Mouse (Mus musculus) c-Kit-positive CD71-positive TER-119-positive erythroid progenitor cells, embryonic 14.5 days (primary cell): Measurements from ENCODE around the gene Ttll13.

Experiments
- DNase-seq: peaks from one replicate; pipeline ENCODE4 v3.0.0-alpha.2; 2013; ENCODE audit warnings: low spot score

Gene Ttll13

DNA sequence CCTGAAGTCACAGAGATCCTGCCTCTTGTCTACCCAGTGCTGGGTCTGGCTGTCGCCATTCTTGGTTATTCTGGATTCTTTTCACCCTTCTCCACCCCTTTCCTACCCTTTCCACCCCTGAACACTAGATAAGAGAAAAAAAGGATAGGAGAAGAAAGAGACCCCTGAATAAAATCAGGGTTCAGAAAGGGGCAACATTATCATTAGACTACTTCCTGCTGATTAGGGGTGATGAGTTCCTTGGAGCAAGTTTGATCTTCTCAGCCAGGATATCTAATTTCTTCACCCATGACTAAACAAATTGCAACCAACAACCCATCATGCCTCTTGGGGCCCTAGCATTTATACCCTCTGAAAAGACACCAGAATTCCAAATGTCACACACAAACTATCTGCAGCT is 21.6 kb downstream of the Ttll13 start:
- no peak for DNase-seq

DNA sequence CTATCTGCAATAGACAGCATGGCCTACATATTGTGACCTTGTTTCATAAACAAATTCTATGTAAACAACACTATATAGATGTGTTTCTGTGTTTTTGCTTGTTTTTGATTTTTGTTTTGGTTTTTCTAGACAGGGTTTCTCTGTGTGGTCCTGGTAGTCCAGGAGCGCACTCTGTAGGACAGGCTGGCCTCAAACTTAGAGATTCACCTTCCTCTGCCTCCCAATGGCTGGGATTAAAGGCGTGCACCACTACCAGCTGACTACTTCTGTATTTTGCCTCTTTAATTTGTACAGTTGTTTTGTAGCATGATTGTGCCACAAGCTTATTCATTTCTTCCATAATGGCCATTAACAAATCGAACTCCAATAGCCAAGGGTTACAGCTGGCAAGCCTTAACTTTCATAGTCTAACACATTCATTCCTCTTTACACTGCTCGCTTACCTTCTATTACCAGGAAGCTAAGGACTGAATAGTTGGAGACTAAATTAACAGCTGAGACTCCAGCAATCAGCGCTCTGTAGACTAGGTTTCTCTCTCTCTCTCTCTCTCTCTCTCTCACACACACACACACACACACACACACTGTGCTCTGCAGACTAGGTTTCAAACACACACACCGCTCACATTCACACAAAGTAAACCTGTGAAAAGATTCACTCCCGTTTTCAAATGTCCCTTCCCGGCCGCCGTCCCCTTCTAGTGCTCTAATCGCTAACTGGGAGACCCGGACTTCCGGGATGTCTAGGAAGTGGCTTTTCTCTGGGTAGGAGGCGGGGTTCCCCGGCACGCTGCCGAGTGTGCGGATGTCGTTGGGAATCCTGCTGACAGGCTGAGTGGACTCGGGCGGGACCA is 22.9 kb downstream of the Ttll13 start, which contains the start of gene Vps33b:
Gene Vps33b (plus strand): TSS at position 753 of the 854 bp plus-strand sequence.
- peak; percentile 94 for DNase-seq

DNA sequence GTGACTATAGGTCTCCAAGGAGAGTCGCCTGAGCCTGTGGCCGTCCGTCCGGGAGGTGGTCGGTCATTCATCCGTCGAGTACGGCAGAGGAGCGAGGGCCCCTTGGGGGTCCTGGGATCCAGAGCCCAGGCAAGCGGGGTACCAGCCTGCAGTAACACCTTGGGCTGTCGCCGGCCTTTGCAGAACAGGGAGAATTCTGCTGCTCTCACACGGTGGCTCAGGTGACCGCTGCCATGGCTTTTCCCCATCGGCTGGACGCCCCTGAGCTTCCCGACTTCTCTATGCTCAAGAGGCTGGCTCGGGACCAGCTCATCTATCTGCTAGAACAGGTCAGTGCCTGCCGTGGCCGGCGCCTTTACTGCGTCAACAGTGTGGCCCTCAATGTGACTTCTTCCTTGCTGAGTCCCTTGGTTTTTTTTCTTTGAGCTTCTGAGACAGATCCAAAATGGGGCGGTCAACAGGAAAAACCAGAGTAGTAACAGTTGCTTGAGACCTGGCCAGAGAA is 23.6 kb downstream of the Ttll13 start:
- DNase-seq = no peak

DNA sequence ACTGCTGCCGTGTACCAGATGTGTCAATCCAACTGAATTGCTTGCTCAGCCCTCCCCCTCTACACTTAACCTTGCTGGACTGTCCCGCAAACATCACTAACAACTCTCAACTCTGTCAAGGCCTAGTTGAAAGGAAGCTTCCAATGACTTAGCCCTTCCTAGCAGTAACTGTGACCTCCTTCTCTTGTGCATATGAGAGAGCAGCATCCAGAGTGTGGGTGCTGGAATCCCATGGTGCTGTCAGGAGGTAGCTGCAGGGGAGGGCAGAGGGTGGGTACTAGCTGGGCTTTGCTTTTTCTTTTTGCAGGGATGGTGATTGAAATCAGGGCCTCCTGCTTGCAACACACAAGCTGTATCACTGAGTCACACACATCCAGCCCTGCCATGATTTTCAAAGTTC is 27.3 kb downstream of the Ttll13 start:
- no peak for DNase-seq

DNA sequence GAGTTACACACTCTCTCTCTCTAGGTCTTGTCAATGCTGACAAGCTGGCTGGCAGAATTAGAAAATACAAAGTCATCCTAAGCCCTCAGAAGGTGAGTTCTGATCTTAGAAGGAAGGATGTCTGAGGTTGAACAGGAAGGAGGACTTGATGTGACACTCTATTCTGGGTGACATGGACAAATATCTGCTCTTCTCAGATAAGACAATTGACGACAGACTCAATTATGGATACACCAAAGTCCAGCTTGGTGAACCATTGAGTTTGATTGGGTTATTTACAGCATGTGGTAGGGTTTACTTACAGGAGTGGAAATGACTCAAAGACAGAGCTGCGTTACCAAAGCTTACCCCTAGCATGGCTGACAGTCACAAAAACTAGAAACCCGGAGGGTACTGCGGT is 30.2 kb downstream of the Ttll13 start:
- no peak for DNase-seq

DNA sequence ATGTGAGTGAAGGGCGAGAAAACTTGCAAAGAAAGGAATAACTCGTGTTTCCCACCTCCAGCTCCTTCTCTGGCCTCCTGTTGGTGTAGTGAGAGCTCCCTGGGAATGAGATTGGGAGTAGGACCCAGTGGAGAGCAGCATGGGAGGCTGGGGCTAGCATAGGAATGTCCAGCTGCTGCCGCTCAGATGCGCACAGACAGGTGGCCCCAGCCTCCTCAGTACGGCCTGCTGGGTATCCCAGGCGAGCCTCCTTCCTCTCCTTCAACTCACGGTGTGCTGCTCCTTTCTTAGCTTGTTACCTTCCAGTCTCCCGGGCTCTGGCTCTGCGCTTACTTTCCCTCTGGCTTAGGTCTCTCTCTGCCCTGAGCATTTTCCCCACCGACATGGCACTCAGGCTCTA is 33.9 kb downstream of the Ttll13 start:
- no peak for DNase-seq

DNA sequence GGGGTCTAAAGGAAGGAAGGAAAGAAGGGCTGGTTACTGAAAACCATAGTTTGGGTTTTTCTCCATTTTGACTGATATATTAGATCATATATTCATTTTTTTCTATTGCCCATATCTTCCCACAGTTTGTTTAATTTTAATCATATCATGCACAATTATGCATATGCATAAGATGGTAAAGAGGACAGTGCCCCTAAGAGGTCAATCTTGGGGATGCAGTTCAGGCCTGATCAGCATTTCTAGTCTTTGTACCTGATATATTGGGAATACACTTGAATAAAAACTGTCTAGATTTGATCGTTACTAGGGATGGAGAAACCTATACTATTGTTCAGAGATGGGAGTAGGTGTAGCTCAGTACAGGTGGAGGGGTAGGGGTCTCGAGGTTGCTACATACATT is 34.8 kb downstream of the Ttll13 start:
- no peak for DNase-seq

DNA sequence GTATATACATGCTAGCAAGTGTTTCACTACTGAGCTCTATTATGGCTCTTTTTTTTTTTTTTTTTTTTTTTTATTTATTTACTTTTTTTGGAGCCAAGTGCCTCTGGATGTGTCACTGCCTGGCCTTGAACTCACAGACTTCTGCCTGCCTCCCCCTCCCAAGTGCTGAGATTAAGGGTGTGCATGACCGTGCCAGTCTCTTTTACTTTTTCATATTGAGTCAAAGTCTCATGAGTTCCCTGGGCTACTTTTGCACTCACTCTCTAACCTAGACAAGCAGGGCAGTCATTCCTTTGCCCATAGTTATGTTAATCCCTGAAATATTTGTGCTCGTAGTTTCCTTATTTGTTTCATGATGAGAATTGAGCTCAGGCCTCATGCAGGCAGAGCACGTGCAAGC is 35.5 kb downstream of the Ttll13 start:
- DNase-seq = no peak

DNA sequence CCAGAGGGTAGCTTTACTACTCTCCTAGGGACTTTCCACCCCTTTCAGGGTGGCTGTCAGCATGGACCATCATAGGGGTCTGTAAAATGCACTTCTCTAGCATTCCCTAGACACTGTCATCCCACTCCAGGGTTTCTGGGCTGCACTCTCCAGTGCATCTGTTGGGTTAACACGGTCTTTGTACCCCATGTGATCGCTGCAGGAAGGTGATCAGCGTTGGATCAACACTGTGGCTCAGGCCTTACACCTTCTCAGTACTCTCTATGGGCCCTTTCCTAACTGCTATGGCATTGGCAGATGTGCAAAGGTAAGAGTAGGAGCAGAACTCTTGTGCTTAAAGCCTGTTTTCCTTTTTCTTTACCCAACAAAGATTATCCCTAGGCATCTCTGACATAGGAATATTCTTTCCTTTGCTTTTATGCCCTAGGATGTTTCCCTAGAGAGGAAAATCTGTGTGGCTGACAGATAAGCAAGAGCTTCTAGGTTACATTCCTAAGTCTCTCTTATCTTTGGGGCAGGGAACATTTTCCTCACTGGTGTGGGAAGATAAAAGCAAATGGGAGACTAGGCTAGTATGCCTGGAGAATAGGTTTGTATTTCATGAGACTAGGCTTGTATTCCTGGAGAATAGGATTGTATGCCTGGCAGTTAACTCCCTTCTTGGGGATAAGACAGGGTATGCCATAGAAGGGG is 37.2 kb downstream of the Ttll13 start:
- peak; percentile 26 for DNase-seq

DNA sequence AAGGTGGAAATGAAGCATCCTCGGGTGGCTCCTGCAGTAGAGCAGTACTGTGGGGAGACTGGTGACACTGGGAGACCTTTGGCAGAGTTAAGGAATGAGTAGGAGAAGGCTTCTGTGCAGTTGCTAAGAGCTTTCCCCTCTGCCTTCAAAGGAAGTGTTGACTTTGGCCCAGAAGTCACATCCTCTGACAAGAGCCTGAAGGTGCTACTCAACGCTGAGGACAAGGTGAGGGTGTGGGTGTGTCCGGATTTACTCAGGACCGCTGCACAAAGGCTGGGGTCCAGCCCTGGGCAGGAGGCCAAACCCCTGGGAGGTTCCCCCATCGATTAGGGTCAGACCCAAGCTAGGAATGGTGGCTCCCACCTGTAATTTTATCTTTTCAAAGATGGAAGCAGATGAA is 38.2 kb downstream of the Ttll13 start:
- DNase-seq = no peak

DNA sequence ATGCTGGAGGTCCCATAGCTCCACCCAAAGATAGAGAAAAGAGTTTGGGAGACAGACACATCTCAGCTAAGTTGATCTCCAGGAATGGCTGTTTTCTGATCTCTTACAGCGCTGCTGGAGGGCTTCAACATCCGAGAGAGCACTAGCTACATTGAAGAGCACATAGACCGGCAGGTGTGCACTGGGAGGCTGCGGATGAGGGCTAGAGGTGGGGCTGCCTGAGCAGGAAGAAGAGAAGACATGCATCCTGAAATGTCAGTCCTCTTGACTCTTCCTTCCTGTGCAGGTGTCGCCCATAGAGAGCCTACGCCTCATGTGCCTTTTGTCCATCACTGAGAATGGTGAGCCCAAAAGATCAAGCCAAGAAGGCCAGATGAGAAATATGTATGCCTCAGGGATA is 39.5 kb downstream of the Ttll13 start:
- no peak for DNase-seq

DNA sequence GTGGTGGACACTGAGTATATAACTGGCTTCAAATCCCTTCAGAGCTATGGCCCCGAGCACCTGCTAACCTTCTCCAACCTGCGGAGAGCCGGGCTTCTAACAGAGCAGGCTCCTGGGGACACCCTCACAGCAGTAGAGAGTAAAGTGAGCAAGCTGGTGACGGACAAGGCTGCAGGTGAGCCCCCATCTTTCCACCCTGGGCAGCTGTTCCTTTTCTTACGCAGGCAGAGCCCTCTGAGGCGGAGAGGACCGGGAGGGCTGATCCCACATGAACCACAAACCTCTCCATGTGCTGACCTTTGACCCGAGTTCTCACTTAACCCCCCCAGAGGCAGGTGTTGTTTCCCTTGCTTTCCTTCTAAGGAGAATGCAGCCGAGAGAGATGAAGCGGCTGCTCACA is 41.6 kb downstream of the Ttll13 start:
- DNase-seq = no peak

DNA sequence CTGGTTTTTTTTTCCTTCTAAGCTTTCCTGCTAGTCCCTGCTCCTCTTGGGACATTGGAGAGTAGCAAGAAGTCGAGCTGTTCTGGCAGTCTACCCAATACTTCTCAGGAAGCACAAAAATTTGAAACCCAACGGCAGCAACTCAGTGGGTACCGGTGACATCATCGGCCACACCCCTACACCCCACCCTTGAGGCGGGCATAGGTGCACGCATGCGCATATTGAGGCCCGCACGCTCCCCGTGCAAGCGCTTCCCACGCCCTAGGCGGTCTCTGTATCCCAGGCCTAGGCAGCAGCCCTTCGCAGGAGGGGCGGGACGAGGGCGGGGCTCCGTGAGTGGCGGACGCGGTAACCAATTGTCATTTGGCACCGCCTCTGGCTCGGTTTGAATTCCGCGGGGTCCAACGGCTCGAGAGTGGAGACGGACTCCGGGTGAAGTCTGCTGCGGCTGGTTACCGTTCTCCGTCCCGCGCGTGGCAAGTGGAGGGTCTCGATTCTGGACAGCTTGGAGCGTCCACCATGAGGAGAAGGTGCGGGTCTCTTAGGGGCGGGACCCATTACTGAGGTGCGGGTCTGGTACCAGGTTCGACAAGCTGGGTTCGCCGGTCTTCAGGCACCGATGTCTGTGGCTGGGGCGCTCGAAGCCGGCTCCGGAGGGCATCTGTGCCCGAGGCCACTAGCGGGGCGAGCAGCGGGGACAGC is 48.0 kb downstream of the Ttll13 start, which contains the start of gene Prc1:
Gene Prc1 (plus strand): TSS at position 389 of the 702 bp plus-strand sequence.
- DNase-seq = peak; percentile 99

DNA sequence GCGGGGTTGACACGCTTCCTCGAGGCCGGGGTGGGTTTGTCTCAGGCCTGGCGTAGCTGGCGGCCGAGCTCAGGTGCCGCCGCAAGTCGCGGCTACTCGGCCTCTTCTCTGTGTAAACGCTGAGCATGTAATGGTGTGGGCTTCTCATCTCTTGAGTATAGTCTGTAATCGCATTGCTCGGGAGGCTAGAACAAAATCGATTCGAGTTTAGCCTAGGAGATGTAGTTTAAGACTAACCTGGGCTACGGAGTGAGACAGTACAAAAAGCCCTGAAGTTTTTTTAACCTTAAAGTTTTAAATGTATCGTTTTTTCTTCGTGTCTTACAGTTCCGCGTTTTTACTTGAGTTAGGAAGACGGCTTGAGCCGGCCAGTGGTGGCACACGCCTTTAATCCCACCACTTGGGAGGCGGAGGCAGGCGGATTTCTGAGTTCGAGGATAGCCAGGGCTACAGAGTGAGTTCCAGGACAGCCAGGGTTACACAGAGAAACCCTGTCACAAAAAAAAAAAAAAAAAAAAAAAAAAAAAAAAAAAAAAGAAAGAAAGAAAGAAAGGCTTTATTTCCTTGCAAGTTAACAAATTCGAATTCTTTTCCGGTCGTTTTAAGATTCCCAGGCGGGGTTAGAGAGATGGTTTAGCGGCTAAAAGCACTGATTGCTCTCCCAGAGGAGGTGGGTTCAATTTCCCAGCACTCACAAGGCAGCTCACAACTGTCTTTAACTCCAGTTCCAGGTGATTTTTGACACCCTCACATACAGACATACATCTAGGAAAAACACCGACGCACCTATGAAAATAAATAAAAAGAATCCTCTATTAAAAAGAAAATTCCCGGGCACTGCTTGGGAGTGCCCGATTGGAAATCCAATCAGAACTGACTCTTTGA is 48.8 kb downstream of the Ttll13 start:
- peak; percentile 35 for DNase-seq

DNA sequence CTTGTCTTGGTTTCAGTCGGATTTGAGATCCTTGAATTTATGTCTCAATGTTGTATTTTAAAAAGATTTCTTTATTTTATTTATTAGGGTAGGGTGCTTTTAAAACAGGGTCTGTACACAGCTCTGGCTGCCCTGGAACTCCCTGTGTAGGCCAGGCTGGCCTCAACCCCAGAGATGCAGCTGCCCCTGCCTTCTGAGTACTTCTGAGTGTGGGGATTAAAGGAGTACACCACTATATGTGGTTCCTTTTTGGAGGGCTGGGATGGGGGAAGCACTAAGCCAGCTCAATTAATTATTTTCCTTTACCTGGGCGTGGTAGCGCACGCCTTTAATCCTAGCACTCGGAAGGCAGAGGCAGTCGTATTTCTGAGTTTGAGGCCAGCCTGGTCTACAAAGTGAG is 50.3 kb downstream of the Ttll13 start:
- no peak for DNase-seq

DNA sequence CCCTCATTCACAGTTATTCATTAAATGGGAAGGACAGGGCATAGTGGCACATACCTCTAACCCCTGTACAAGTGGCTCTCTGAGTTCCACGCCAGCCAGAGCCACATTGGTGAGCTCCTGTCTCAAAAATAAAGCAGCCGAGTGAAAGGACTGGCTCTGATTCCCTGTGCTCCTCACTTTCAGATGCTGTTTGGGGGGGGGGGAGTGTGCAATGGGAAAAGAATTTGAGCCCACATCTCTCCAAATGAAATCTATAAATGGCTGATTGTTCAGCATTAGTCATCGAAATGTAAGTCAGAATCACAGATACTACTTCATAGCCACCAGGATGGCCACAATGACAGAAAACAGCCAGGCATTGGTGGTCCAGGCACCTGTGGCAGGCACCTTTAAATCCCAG is 50.9 kb downstream of the Ttll13 start:
- no peak for DNase-seq

DNA sequence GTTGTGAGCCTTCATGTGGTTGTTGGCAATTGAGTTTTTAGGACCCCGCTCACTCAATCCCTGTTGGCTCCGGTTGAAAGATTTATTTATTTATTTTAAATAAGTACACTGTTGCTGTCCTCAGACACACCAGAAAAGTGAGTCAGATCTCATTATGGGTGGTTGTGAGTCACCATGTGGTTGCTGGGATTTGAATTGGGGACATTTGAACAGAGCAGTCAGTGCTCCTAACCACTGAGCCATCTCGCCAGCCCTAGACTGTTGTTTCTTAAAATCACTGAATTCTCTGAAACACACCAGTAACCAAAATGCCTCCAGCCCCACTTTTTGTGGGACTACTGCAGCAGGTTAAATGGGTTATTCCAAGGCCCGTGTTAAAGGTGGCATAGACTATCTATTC is 52.6 kb downstream of the Ttll13 start:
- DNase-seq = no peak

DNA sequence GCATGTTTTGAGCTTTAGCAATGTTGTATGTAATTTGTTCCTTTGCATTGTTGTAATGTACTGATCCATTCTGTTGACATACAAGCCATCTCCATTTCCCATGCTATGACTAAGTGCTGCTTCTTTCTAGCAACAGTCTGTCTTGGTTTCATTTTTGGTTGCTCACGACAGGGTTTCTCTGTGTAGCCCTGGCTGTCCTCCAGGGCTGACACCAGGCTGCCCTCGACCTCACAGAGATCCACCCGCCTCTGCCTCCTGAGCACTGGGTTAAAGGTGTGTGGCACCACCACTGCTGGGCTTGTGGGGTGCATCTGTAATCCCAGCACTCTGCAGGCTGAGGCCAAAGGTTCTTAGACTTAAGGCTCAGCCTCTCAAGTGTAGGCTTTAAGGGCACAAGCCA is 53.4 kb downstream of the Ttll13 start:
- DNase-seq = no peak

DNA sequence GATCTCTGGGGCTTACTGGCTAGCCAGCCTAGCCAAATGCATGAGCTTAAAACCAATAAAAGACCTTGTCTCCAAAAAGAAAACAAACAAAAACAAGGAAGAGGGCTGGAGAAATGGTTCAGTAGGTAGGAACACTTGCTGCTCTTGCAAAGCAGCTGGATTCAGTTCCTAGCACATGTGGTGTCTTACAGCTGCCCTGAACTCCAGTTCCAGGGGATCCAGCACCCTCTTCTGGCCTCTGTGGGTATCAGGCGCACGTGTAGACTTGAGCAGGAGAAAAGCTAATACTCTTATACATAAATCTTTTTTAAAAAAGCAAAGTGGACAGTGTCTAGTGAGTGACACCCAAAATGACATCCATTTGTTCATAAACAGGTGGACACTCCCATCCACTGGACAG is 55.3 kb downstream of the Ttll13 start:
- DNase-seq = no peak

DNA sequence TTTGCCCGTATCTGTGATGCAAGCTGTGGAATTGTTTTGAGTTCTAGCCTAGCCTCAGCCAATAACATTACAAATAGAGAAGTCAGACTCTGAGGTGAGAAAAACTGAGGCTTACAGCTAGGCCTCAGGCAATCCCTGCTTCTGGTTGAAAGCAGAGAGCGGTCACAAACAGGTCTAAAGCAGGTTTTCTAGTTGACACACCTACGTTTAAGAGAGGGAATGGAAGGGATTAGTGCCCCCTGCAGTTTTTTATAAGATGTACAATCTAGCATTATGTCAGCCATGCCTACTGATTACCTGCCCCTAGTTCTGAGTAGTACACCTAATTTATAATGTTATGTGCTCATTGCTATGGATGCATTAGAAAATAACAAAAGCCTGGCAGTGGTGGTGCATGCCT is 61.6 kb downstream of the Ttll13 start:
- DNase-seq = no peak
